Mouse (Mus musculus) telencephalon, adult 2 months (tissue): Measurements from ENCODE around the gene Pi4kb.

Experiments used
- DNase-seq: peaks from one replicate; pipeline ENCODE4 v3.0.0-alpha.2; 2011; ENCODE audit warnings: low read depth, low spot score

The Pi4kb gene

DNA sequence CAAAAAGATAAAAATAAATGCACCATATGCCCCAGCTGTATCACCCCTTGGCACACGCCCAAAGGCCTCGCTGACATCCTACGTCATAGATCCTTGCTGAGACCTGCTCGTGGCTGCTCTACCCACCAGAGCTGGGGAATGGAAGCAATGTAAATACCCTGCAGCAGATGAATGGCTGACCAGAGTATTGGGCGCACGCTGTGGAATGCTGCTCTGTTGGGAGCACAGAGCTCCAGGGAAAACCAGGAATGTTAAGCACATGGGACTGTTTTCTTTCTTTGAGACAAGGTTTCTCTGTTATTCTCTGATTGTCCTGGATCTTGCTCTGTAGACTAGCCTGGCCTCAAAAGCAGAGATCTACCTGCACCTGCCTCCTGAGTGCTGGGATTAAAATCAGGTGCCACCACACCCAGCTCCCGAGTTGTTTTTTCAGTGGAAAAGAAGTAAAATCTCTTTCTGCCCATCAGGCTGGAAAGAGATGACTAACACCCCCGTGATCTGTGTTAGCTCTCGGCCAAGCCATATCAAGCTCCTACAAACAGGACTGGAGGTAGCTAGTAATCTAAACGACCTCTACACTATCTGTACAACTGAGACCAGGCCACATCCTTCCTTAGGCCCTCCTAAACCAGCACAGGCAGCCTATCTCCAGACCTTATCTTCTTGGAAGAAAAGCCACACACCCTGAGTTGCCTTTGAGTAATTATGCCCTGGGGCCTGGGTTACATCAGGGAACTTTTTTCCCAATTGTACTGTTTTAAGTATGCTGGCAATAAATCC lies 80.1 kb downstream of the Pi4kb start:
- no peak for DNase-seq

DNA sequence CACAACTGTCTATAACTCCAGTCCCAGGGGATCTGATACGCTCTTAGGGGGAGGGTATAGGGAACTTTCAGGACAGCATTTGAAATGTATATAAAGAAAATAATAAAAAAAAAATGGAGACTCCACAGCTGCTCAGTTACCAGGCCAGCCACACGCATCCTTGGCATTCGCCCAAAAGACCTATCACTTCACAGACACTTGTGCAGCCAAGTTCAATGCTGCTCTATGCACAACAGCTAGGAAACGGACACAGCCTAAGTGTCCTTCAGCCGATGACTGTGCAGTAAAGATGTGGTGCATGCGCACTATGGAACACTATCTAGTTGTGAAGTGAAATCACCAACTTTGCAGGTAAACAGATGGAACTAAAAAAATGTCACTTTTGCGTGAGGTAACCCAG lies 81.7 kb downstream of the Pi4kb start:
- DNase-seq, result no peak
